Mouse (Mus musculus) MEL (cell line): ENCODE data around the gene Ptprh. TPM values are rescaled to one million over a fixed set of nuclear protein-coding genes. Genes with fewer than 3 reads are reported as not detected.

ENCODE experiments used
- DNase-seq: peaks from one replicate; pipeline ENCODE4 v3.0.0; 2011; ENCODE audit warnings: low read depth, low spot score
- H3K27ac ChIP-seq: 2 replicates; pipeline ENCODE4 v1.5.1; 2012; ENCODE audit warnings: low read depth, mild to moderate bottlenecking, control low read depth, low read length, moderate library complexity; ENCODE audit not compliant: control insufficient read depth
- H3K27me3 ChIP-seq, 2 experiments: fragments of 150-350 bp in 1 of 2; sonication (generic) in 1 of 2; 2 replicates each; pipeline ENCODE4 v1.6.1; 2012; ENCODE audit warnings: low read length in 2 of 2, mild to moderate bottlenecking in 2 of 2, improper control_type of control experiment in 1 of 2, moderate library complexity in 1 of 2; ENCODE audit not compliant: insufficient read depth in 2 of 2, control insufficient read depth in 1 of 2
- H3K36me3 ChIP-seq, 2 experiments: 2 replicates each; pipeline ENCODE4 v1.6.1; 2012 to 2014; ENCODE audit warnings: low read length in 2 of 2, improper control_type of control experiment in 1 of 2, inconsistent platforms in 1 of 2, mild to moderate bottlenecking in 1 of 2; ENCODE audit not compliant: insufficient read depth in 2 of 2, control insufficient read depth in 1 of 2
- H3K4me1 ChIP-seq, 2 experiments: fragments of 150-350 bp in 1 of 2; sonication (generic) in 1 of 2; 2 replicates each; pipeline ENCODE4 v1.6.1; 2012; ENCODE audit warnings: low read length in 2 of 2, improper control_type of control experiment in 1 of 2, mild to moderate bottlenecking in 1 of 2; ENCODE audit not compliant: insufficient read depth in 2 of 2, control insufficient read depth in 1 of 2
- H3K4me3 ChIP-seq, 2 experiments: fragments of 150-350 bp in 1 of 2; sonication (generic) in 1 of 2; 2 replicates each; pipeline ENCODE4 v1.5.1; 2012; ENCODE audit warnings: low read depth in 2 of 2, low read length in 2 of 2, mild to moderate bottlenecking in 2 of 2, moderate library complexity in 2 of 2, control low read depth in 1 of 2, improper control_type of control experiment in 1 of 2; ENCODE audit not compliant: control insufficient read depth in 1 of 2, insufficient read depth in 1 of 2
- H3K79me2 ChIP-seq: 2 replicates; pipeline ENCODE4 v1.6.1; 2012; ENCODE audit warnings: mild to moderate bottlenecking, low read length, moderate library complexity; ENCODE audit not compliant: control insufficient read depth, poor library complexity, insufficient read depth
- H3K9ac ChIP-seq: 2 replicates; pipeline ENCODE4 v1.6.1; 2012; ENCODE audit warnings: low read depth, mild to moderate bottlenecking, control low read depth, low read length, moderate library complexity; ENCODE audit not compliant: control insufficient read depth, poor library complexity, severe bottlenecking
- H3K9me3 ChIP-seq: fragments of 150-350 bp; sonication (generic); replicated peaks from 2 replicates; pipeline ENCODE4 v1.6.1; 2012; ENCODE audit warnings: mild to moderate bottlenecking, low read length, improper control_type of control experiment, moderate library complexity; ENCODE audit not compliant: insufficient read depth
- BHLHE40 ChIP-seq: IDR thresholded peaks from 2 replicates; pipeline ENCODE4 v1.6.1; 2012; ENCODE audit warnings: low read depth, mild to moderate bottlenecking, inconsistent platforms, low read length, improper control_type of control experiment, borderline replicate concordance
- CHD1 ChIP-seq: IDR thresholded peaks from 2 replicates; pipeline ENCODE4 v1.6.1; 2012; ENCODE audit warnings: low read depth, mild to moderate bottlenecking, inconsistent platforms, low read length, improper control_type of control experiment
- CTCF ChIP-seq, 3 experiments: IDR thresholded peaks in 2 of 3; conservative IDR thresholded peaks in 1 of 3; 2 replicates each; pipeline ENCODE4 v1.5.1; 2011 to 2012; ENCODE audit warnings: low read length in 3 of 3, low read depth in 2 of 3, mild to moderate bottlenecking in 2 of 3, improper control_type of control experiment in 1 of 3, inconsistent platforms in 1 of 3, mixed read lengths in 1 of 3, moderate library complexity in 1 of 3; ENCODE audit not compliant: control insufficient read depth in 1 of 3, insufficient read depth in 1 of 3, poor library complexity in 1 of 3, severe bottlenecking in 1 of 3
- E2F4 ChIP-seq: IDR thresholded peaks from 2 replicates; pipeline ENCODE4 v1.6.1; 2011; ENCODE audit warnings: low read depth, low read length, improper control_type of control experiment, borderline replicate concordance
- ELF1 ChIP-seq: IDR thresholded peaks from 2 replicates; pipeline ENCODE4 v1.6.1; 2014; ENCODE audit warnings: low read depth, mild to moderate bottlenecking, inconsistent platforms, low read length, improper control_type of control experiment, moderate library complexity
- EP300 ChIP-seq, 2 experiments: IDR thresholded peaks; 2 replicates each; pipeline ENCODE4 v1.6.1; 2011; ENCODE audit warnings: improper control_type of control experiment in 2 of 2, low read length in 2 of 2, low read depth in 1 of 2, mild to moderate bottlenecking in 1 of 2
- ETS1 ChIP-seq: IDR thresholded peaks from 2 replicates; pipeline ENCODE4 v1.6.1; 2012; ENCODE audit warnings: low read depth, mild to moderate bottlenecking, inconsistent platforms, low read length, improper control_type of control experiment, moderate library complexity
- GABPA ChIP-seq: IDR thresholded peaks from 2 replicates; pipeline ENCODE4 v1.6.1; 2012; ENCODE audit warnings: low read depth, mild to moderate bottlenecking, inconsistent platforms, low read length, improper control_type of control experiment, moderate library complexity
- HCFC1 ChIP-seq: IDR thresholded peaks from 2 replicates; pipeline ENCODE4 v1.6.1; 2012; ENCODE audit warnings: low read depth, mild to moderate bottlenecking, inconsistent platforms, low read length, improper control_type of control experiment, moderate library complexity
- JUND ChIP-seq: IDR thresholded peaks from 2 replicates; pipeline ENCODE4 v1.6.1; 2011; ENCODE audit warnings: low read depth, mild to moderate bottlenecking, improper control_type of control experiment, low read length
- KAT2A ChIP-seq: conservative IDR thresholded peaks from 2 replicates; pipeline ENCODE4 v1.6.1; 2012; ENCODE audit warnings: low read depth, low read length, improper control_type of control experiment, inconsistent platforms
- MAFK ChIP-seq: IDR thresholded peaks from 2 replicates; pipeline ENCODE4 v1.6.1; 2011; ENCODE audit warnings: low read depth, mild to moderate bottlenecking, low read length, improper control_type of control experiment, borderline replicate concordance
- MAX ChIP-seq: IDR thresholded peaks from 2 replicates; pipeline ENCODE4 v1.6.1; 2011; ENCODE audit warnings: low read length, improper control_type of control experiment
- MAZ ChIP-seq: IDR thresholded peaks from 2 replicates; pipeline ENCODE4 v1.6.1; 2012; ENCODE audit warnings: low read depth, mild to moderate bottlenecking, inconsistent platforms, low read length, improper control_type of control experiment
- MEF2A ChIP-seq: IDR thresholded peaks from 2 replicates; pipeline ENCODE4 v1.6.1; 2014; ENCODE audit warnings: low read depth, mild to moderate bottlenecking, inconsistent platforms, low read length, improper control_type of control experiment; ENCODE audit not compliant: poor library complexity, insufficient replicate concordance, severe bottlenecking; ENCODE audit errors: extremely low read depth
- MXI1 ChIP-seq: IDR thresholded peaks from 2 replicates; pipeline ENCODE4 v1.6.1; 2011; ENCODE audit warnings: mild to moderate bottlenecking, low read depth, low read length, improper control_type of control experiment
- MYB ChIP-seq: IDR thresholded peaks from 2 replicates; pipeline ENCODE4 v1.6.1; 2011; ENCODE audit warnings: mild to moderate bottlenecking, low read depth, low read length, improper control_type of control experiment
- MYC ChIP-seq: IDR thresholded peaks from 2 replicates; pipeline ENCODE4 v1.6.1; 2011; ENCODE audit warnings: low read depth, mild to moderate bottlenecking, low read length, improper control_type of control experiment, moderate library complexity
- NELFE ChIP-seq: IDR thresholded peaks from 2 replicates; pipeline ENCODE4 v1.6.1; 2011; ENCODE audit warnings: low read depth, low read length, improper control_type of control experiment
- NRF1 ChIP-seq: IDR thresholded peaks from 2 replicates; pipeline ENCODE4 v1.6.1; 2014; ENCODE audit warnings: low read depth, mild to moderate bottlenecking, inconsistent platforms, low read length, improper control_type of control experiment, moderate library complexity; ENCODE audit not compliant: poor library complexity, insufficient read depth, severe bottlenecking
- POLR2AphosphoS5 ChIP-seq: IDR thresholded peaks from 2 replicates; pipeline ENCODE4 v1.6.1; 2012; ENCODE audit warnings: low read depth, borderline replicate concordance, mild to moderate bottlenecking, inconsistent platforms, low read length, moderate library complexity, mixed read lengths
- RAD21 ChIP-seq: IDR thresholded peaks from 2 replicates; pipeline ENCODE4 v1.6.1; 2011; ENCODE audit warnings: mild to moderate bottlenecking, low read depth, low read length, improper control_type of control experiment
- RCOR1 ChIP-seq: IDR thresholded peaks from 2 replicates; pipeline ENCODE4 v1.6.1; 2012; ENCODE audit warnings: low read depth, mild to moderate bottlenecking, inconsistent platforms, low read length, improper control_type of control experiment
- SIN3A ChIP-seq: IDR thresholded peaks from 2 replicates; pipeline ENCODE4 v1.6.1; 2012; ENCODE audit warnings: low read length, improper control_type of control experiment, inconsistent platforms
- SMC3 ChIP-seq: IDR thresholded peaks from 2 replicates; pipeline ENCODE4 v1.6.1; 2011; ENCODE audit warnings: low read depth, low read length, improper control_type of control experiment
- TAL1 ChIP-seq: IDR thresholded peaks from 2 replicates; pipeline ENCODE4 v1.6.1; 2012; ENCODE audit warnings: mild to moderate bottlenecking, inconsistent platforms, low read length, moderate library complexity, mixed read lengths
- TBP ChIP-seq: IDR thresholded peaks from 2 replicates; pipeline ENCODE4 v1.8.0; 2011; ENCODE audit warnings: low read depth, low read length, improper control_type of control experiment
- UBTF ChIP-seq: IDR thresholded peaks from 2 replicates; pipeline ENCODE4 v1.6.1; 2012; ENCODE audit warnings: low read depth, mild to moderate bottlenecking, inconsistent platforms, low read length, improper control_type of control experiment, moderate library complexity, borderline replicate concordance; ENCODE audit not compliant: insufficient read depth
- USF1 ChIP-seq: IDR thresholded peaks from 2 replicates; pipeline ENCODE4 v1.6.1; 2014; ENCODE audit warnings: low read depth, mild to moderate bottlenecking, inconsistent platforms, low read length, improper control_type of control experiment, moderate library complexity
- USF2 ChIP-seq, 2 experiments: IDR thresholded peaks; 2 replicates each; pipeline ENCODE4 v1.6.1; 2011 to 2012; ENCODE audit warnings: improper control_type of control experiment in 2 of 2, low read length in 2 of 2, borderline replicate concordance in 1 of 2, inconsistent platforms in 1 of 2, low read depth in 1 of 2, mild to moderate bottlenecking in 1 of 2; ENCODE audit not compliant: insufficient read depth in 1 of 2
- ZC3H11A ChIP-seq: IDR thresholded peaks from 2 replicates; pipeline ENCODE4 v1.6.1; 2012; ENCODE audit warnings: low read depth, mild to moderate bottlenecking, inconsistent platforms, low read length, improper control_type of control experiment
- ZKSCAN1 ChIP-seq: IDR thresholded peaks from 2 replicates; pipeline ENCODE4 v1.6.1; 2012; ENCODE audit warnings: low read depth, mild to moderate bottlenecking, inconsistent platforms, low read length, improper control_type of control experiment, moderate library complexity
- ZMIZ1 ChIP-seq: IDR thresholded peaks from 2 replicates; pipeline ENCODE4 v1.6.1; 2012; ENCODE audit warnings: low read depth, mild to moderate bottlenecking, inconsistent platforms, low read length, improper control_type of control experiment, moderate library complexity
- ZNF384 ChIP-seq: IDR thresholded peaks from 2 replicates; pipeline ENCODE4 v1.6.1; 2012; ENCODE audit warnings: low read depth, mild to moderate bottlenecking, inconsistent platforms, low read length, improper control_type of control experiment
- polyA plus RNA-seq, 2 experiments: library from polyadenylated mRNA; stranded (reverse) in 1 of 2; unstranded in 1 of 2; fragments of >175 nt in 1 of 2; fragments of >200 nt in 1 of 2; gene quantifications; 2 replicates each; pipeline versions ENCODE4 v1.2.1 to v1.2.4; 2012; ENCODE audit warnings: low replicate concordance in 2 of 2, low read depth in 1 of 2; ENCODE audit not compliant: insufficient read length in 2 of 2, insufficient read depth in 1 of 2, missing spikeins in 1 of 2
- total RNA-seq: library from RNA; depleted of rRNA; stranded (reverse); fragments of 300-350 nt; gene quantifications from 2 replicates; pipeline ENCODE4 v1.2.3, GENCODE M21; 2012

Ptprh gene
- total and polyA plus RNA-seq, 3 experiments, result not detected

DNA sequence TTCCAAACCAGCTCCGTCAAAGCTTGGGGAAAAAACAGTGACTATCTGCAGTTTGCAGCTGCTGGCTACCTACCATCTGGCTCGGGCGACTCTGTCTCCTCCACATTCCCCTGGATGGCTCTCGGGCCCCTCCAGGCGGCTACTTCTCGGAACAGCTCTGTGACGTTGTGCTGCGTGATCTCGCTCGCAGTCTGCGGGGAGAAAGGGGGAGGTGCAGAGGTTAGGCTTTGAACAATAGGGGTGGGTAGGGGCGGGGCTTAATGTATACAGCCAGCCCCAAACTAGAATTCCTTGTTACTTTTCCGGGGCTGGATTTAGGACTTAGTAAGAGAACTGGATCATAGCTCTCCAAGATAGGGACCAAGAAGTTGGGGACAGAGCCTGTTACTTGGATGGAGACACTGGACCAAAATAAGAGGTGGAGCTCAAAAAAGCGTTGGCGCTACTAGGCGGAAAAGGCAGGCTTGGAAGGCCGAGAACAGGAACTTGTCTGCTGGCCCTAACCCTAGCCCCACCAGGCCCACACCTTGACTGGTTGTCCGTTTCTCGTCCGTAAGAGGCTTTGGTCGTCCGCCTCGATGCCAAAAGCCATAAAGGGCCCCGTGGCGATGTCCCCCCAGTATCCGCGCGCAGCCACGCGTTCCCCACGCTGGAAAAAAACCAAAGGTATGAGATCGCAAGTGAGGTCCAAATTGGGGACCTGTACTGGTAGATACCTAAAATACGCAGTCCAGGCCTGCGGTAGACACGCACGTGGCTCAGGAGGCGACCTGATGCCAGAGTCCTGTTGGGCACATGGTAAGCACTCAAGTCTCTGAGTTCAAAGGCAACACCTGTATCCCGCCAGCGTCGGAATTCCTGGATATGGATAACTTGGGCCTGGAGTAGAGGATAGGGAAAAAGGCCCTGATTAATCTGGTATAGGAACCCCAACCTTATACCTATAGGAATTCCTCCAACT is 77.2 kb downstream of the Ptprh start:
- no peak overlapping the region for H3K27ac ChIP-seq
- no peaks in the 10 kb centered on the region for H3K27me3 ChIP-seq
- H3K79me2 ChIP-seq, result peaks cover 6% of the 10 kb centered on the region
- H3K9me3 ChIP-seq, result no peaks in the 10 kb centered on the region
- peak overlapping the region; percentile 26 to 33 for H3K4me3 ChIP-seq
- peaks cover 0 to 2% of the 10 kb centered on the region in 2 experiments; a peak in 1 of 4 replicates for H3K36me3 ChIP-seq
- H3K9ac ChIP-seq, result peak overlapping the region; percentile 33
- DNase-seq, result peak; percentile 89
- H3K4me1 ChIP-seq, result peaks cover 0 to 12% of the 10 kb centered on the region in 2 experiments; a peak in 2 of 4 replicates
- TF ChIP-seq ZNF384 (no peak), RCOR1 (no peak), MAFK (no peak), CHD1 (no peak), NRF1 (no peak), KAT2A (no peak), MAZ (no peak), SIN3A (peak; percentile 80), MXI1 (peak; percentile 43; the same call in 1 of the 2 replicates), BHLHE40 (no peak), MYB (no peak), USF1 (no peak), UBTF (no peak), SMC3 (peak; percentile 79), NELFE (no peak), MYC (no peak), MAX (no peak), USF2 (IDR thresholded peaks at IDR 0.05; ENCODE audit: borderline replicate concordance in 1 of 2, insufficient read depth in 1 of 2, low read depth in 1 of 2, low read length in 2 of 2) (no peak), ZKSCAN1 (no peak), JUND (0 out of 2 replicates have a peak, but pooled peaks have one; percentile 20), TBP (no peak), ELF1 (no peak), E2F4 (no peak), POLR2AphosphoS5 (no peak), ZMIZ1 (no peak), RAD21 (peak; percentile 89), ETS1 (peak; percentile 42; the same call in 1 of the 2 replicates), TAL1 (peak; percentile 86), GABPA (no peak), ZC3H11A (peak; percentile 62), MEF2A (no peak), HCFC1 (0 out of 2 replicates have a peak, but pooled peaks have one; percentile 33), CTCF (IDR thresholded peaks at IDR 0.05 in 2 of 3, conservative IDR thresholded peaks at IDR 0.05 in 1 of 3; ENCODE audit: control insufficient read depth in 1 of 3, insufficient read depth in 1 of 3, low read depth in 2 of 3, low read length in 3 of 3, poor library complexity in 1 of 3, severe bottlenecking in 1 of 3) (peak; percentile 69 to 89 (median 87)), EP300 (IDR thresholded peaks at IDR 0.05; ENCODE audit: low read depth in 1 of 2, low read length in 2 of 2) (0 out of 4 replicates have a peak, but pooled peaks of 1 of the 2 experiments have one; percentile 13)
